Mouse (Mus musculus): ENCODE data around the gene Fbxo6. TPM values are rescaled to one million over a fixed set of nuclear protein-coding genes. Genes with fewer than 3 reads are reported as not detected.

The Fbxo6 gene
- polyA plus RNA-seq, 1 experiment from 2014 or later: 11.4 TPM

DNA sequence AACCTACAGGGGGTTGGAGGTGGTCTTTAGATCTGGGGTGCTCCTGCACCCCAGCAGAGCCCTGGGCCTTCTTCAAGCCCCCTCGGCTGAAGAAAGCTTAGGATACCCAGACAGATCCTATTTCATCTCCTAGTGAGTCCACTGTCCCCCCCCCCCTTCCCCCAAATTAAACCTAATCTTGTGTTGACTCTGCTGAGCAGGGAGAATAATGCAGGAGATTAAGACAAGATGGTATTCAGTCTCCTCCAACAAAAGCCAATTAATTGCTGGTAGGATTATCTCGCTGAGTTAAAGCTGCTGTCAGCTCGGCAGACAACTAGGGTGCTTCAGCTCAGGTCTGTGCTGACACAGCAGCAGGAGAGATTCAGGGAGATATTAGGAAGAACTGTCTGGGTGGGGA, 19.3 kb upstream of the Fbxo6 start:
- no peak overlapping the region for H3K27ac ChIP-seq (replicated peaks)

DNA sequence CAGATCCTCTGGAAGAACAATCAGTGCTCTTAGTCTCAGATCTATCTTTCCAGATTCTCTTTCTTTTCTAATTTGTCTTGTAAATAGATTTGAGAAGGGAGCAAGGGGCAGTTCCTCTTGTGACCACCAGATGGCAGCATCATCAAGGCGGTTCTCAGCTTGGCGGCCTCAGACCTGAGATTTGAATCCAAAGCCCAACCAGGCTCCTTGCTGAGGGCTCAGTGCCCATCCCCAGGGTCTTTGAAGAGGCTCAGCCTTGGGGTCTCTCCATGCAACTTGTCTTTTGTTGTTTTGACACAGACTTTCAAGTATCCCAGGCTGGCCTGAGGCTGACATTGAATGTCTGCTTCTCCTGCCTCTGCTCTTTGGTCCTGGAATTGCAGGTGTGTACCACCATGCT, 18.9 kb upstream of the Fbxo6 start:
- Histone ChIP-seq H3K27ac (replicated peaks) (no peak overlapping the region), H3K36me3 (no peaks in the 10 kb centered on the region), H3K27me3 (ENCODE audit: low read depth, poor library complexity, severe bottlenecking) (peaks cover 95% of the 10 kb centered on the region), H3K4me3 (no peak overlapping the region), H3K9me3 (replicated peaks) (no peaks in the 10 kb centered on the region), H3K4me1 (peaks cover 53% of the 10 kb centered on the region)
- WGBS: 2% methylated on average over 2 of the region's 2 CpGs
- DNase-seq (ENCODE audit: low spot score): peak; percentile 71

More for the DNA sequence above, 19.3 kb upstream of the Fbxo6 start:
- Histone ChIP-seq H3K4me1 (peaks cover 53% of the 10 kb centered on the region), H3K9me3 (replicated peaks) (no peaks in the 10 kb centered on the region), H3K4me3 (no peak overlapping the region), H3K36me3 (no peaks in the 10 kb centered on the region), H3K27me3 (ENCODE audit: low read depth, poor library complexity, severe bottlenecking) (peaks cover 95% of the 10 kb centered on the region)
- 10% methylated on average over 3 of the region's 3 CpGs for WGBS
- no peak for DNase-seq (ENCODE audit: low spot score)

DNA sequence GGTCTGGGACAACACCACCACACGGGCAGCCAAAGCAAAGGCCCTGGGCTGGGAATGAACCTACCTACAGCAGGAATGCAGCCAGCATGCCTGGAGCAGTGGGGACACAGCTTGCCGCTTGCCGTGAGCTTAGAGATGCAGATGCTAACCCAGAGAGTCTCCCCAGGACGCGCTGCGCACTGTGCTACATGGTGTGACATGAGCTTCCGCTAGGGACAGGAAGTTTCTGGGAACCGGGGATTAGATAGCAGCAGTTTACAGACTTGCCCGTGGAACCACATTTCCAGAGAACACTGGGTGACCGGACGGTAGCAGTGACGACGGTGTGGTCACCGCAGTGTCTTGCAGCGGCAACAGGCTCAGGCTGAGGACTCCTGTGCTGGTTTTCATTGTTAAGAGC, 17.6 kb upstream of the Fbxo6 start:
- H3K27ac ChIP-seq (replicated peaks): 0 out of 2 replicates have a peak overlapping the region, but pooled peaks have one; percentile 17
- H3K27me3 ChIP-seq (ENCODE audit: low read depth, poor library complexity, severe bottlenecking): peaks cover 95% of the 10 kb centered on the region
- 26% methylated on average over 15 of the region's 15 CpGs for WGBS
- no peaks in the 10 kb centered on the region for H3K9me3 ChIP-seq (replicated peaks)
- no peaks in the 10 kb centered on the region for H3K36me3 ChIP-seq
- no peak for DNase-seq (ENCODE audit: low spot score)
- no peak overlapping the region for H3K4me3 ChIP-seq
- H3K4me1 ChIP-seq: peaks cover 62% of the 10 kb centered on the region

DNA sequence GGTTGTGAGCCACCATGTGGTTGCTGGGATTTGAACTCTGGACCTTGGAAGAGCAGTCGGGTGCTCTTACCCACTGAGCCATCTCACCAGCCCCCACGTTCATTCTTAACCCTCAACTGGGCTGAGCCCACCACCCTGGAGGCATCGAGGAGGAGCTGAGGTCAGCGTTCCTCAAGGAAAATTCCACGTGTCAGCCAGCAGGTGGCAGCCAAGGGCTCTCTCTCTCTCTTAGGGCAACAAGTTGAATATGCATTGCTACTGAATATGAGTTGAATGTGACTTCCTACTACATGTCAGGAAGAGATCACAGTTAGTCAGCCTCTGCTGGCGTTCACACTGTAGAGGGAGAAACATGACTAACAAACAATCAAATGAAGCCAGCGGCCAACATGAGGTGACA, 16.3 kb upstream of the Fbxo6 start:
- Histone ChIP-seq H3K27me3 (ENCODE audit: low read depth, poor library complexity, severe bottlenecking) (peaks cover 95% of the 10 kb centered on the region), H3K36me3 (no peaks in the 10 kb centered on the region), H3K9me3 (replicated peaks) (no peaks in the 10 kb centered on the region), H3K4me3 (no peak overlapping the region), H3K27ac (replicated peaks) (no peak overlapping the region), H3K4me1 (peaks cover 62% of the 10 kb centered on the region)
- DNase-seq (ENCODE audit: low spot score): peak; percentile 70
- 30% methylated on average over 7 of the region's 7 CpGs for WGBS

DNA sequence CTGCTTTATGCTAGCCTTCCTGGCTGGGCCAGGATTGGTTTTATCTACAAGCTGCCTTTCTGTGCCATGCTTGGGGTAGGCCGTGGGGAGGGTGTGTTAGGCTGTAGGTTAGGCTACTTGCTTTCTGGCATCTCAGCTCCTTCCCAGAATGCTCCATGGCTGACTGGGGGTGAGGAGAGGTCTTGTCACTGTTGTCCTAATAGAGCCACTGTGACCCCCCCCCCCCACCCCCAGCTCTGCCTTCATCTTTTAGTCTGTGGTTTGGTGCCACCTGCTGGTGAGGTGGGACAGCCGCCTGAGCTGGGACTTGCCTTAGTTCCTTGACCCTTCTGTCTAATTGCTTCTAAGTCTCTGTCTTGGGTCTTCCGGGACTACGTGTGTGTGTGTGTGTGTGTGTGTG, 15.0 kb upstream of the Fbxo6 start:
- Histone ChIP-seq H3K9me3 (replicated peaks) (no peaks in the 10 kb centered on the region), H3K27ac (replicated peaks) (no peak overlapping the region; the same call in 1 of the 2 replicates), H3K27me3 (ENCODE audit: low read depth, poor library complexity, severe bottlenecking) (peaks cover 95% of the 10 kb centered on the region), H3K4me3 (peak overlapping the region; percentile 32), H3K36me3 (no peaks in the 10 kb centered on the region), H3K4me1 (peaks cover 56% of the 10 kb centered on the region)
- WGBS: 14% methylated on average over 4 of the region's 4 CpGs
- DNase-seq (ENCODE audit: low spot score): peak; percentile 73

DNA sequence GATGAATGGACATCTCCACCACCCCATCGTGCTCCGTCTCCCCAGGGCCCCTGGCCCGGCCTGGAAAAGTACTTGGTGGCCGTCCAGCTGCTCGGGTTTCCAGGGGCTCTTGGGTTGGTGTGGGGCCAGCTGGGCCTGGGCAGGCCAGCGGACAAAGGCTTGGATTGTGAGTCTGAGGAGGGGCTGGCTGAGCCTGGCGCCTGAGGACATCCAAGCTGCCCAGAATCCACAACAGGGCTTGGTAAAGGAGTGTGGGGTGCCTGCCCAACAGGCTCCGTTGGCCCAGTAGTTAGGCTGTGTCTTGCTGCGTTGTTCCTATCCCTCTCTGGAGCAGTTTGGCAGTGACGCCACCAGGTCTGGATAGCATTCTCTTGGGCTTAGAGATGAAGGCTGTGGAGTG, 14.5 kb upstream of the Fbxo6 start:
- peak; percentile 55 for DNase-seq (ENCODE audit: low spot score)
- H3K4me1 ChIP-seq: peaks cover 56% of the 10 kb centered on the region
- peaks cover 95% of the 10 kb centered on the region for H3K27me3 ChIP-seq (ENCODE audit: low read depth, poor library complexity, severe bottlenecking)
- H3K9me3 ChIP-seq (replicated peaks): no peaks in the 10 kb centered on the region
- peak overlapping the region; percentile 32 for H3K4me3 ChIP-seq
- no peaks in the 10 kb centered on the region for H3K36me3 ChIP-seq
- 8% methylated on average over 10 of the region's 10 CpGs for WGBS
- no peak overlapping the region; the same call in 1 of the 2 replicates for H3K27ac ChIP-seq (replicated peaks)

DNA sequence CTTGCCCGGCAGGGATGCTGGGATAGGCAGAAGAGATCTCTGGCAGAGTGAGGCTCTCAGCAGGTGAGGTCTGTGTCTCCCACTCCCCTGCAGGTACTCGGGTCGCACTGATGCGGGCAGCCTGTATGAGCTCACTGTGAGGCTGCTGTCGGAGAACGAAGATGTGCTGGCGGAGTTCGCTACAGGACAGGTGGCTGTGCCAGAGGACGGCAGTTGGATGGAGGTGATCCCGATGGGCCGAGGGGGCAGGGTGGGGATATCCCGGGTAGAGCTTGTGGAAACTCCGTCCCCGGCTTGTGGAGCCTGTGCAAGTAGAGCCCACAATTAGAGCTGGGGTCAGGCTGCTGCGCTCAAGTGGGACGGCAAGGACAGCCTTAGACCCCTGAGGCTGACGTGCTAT, 13.6 kb upstream of the Fbxo6 start:
- DNase-seq (ENCODE audit: low spot score): no peak
- Histone ChIP-seq H3K4me3 (0 out of 2 replicates have a peak overlapping the region, but pooled peaks have one; percentile 18), H3K9me3 (replicated peaks) (no peaks in the 10 kb centered on the region), H3K4me1 (peaks cover 59% of the 10 kb centered on the region), H3K27ac (replicated peaks) (no peak overlapping the region), H3K27me3 (ENCODE audit: low read depth, poor library complexity, severe bottlenecking) (peaks cover 98% of the 10 kb centered on the region), H3K36me3 (no peaks in the 10 kb centered on the region)
- WGBS: 4% methylated on average over 17 of the region's 17 CpGs

DNA sequence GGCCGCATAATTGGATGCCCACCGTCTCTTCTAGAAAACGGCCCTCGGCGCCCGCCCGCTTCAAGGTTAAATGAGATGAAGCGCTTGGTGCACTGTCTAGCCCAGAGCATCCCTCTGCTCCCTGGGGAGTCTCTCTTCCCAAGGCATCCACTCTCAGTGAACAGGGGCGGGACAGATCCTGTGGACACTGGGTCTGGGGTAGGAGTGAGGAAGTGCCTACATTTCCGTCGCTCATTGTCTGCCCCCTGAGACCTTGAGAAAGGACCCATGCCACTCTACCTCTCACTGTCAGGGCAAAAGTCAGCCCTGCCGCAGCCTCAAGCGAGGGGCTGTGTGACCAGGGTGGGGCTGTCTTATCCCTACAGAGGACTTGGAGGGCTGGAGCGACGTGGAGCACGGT, 12.5 kb upstream of the Fbxo6 start:
- under 1% methylated on average over 16 of the region's 16 CpGs for WGBS
- DNase-seq (ENCODE audit: low spot score): no peak
- Histone ChIP-seq H3K9me3 (replicated peaks) (no peaks in the 10 kb centered on the region), H3K4me1 (peaks cover 64% of the 10 kb centered on the region), H3K27me3 (ENCODE audit: low read depth, poor library complexity, severe bottlenecking) (peaks cover 93% of the 10 kb centered on the region), H3K36me3 (no peaks in the 10 kb centered on the region), H3K4me3 (peak overlapping the region; percentile 49), H3K27ac (replicated peaks) (no peak overlapping the region)

DNA sequence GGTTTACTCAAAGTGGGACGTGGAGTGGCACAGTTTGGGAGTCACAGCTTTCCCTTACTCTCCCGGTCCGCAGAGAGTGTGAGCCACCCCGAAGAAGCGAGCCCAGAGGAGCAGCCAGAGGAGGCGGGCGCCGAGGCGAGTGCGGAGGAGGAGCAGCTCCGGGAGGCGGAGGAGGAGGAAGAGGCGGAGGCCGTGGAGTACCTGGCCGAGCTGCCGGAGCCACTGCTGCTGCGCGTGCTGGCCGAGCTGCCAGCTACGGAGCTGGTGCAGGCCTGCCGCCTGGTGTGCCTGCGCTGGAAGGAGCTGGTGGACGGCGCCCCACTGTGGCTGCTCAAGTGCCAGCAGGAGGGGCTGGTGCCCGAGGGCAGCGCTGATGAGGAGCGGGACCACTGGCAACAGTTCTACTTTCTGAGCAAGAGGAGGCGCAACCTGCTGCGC, 12.1 kb upstream of the Fbxo6 start:
- under 1% methylated on average over 29 of the region's 29 CpGs for WGBS
- H3K27me3 ChIP-seq (ENCODE audit: low read depth, poor library complexity, severe bottlenecking): peaks cover 89% of the 10 kb centered on the region
- peak overlapping the region; percentile 33; the same call in 1 of the 2 replicates for H3K27ac ChIP-seq (replicated peaks)
- no peaks in the 10 kb centered on the region for H3K36me3 ChIP-seq
- H3K4me3 ChIP-seq: peak overlapping the region; percentile 49
- H3K4me1 ChIP-seq: peaks cover 66% of the 10 kb centered on the region
- DNase-seq (ENCODE audit: low spot score): peak; percentile 79
- H3K9me3 ChIP-seq (replicated peaks): no peaks in the 10 kb centered on the region

DNA sequence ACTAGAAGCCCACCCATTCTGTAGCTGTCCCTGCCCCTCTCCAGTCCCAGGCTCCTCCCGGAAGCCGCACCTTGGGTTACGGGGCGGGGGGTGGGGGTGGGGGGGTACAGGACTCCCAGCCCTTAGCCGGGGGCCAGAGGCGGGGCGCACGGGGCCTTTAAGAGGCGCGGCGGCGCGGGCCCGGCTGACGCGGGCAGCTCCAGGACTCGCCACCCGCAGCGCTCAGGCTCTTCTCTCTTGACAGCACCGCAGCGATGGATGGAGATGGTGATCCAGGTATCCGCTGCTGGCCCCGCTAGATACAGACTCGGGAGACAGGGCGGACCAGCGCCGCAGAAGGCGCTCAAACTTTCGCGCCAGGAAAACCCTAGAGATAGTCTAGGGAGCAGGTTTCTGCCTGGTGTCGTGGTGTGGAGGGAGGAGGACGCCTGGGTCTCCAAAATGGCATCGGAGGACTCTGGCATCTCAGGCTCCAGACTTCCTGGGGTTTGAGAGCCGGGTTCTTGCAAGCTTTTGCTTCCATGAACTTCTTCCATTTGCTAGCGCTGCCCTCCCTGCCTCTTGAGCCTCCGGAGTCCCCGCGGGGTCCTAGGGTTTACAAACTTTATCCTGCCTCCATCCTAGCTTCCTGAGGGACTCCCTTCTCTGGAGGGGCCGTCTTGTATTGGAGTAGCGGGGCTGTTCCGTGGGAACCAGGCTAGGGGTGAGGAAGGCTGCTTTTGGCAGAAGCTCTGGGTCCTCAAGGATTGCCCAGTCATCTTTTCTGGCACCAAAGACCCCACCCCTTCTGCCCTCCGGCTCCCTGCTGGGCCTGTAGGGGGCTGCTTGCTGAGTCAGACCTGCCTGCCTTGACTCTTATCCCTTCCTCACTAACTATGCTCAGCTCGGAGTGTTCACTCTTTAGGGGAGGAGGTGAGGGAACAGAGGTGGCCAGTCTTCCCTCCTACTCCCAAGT, 8.8 kb upstream of the Fbxo6 start, which contains the start of the genes Fbxo44 and Fbxo2:
Gene Fbxo44 (minus strand): TSS at position 47 of the 955 bp plus-strand sequence.
Gene Fbxo2 (plus strand): TSS at position 186 of the 955 bp plus-strand sequence.
- no peaks in the 10 kb centered on the region for H3K9me3 ChIP-seq (replicated peaks)
- 1% methylated on average over 43 of the region's 43 CpGs for WGBS
- H3K36me3 ChIP-seq: peaks cover 29% of the 10 kb centered on the region
- H3K27me3 ChIP-seq (ENCODE audit: low read depth, poor library complexity, severe bottlenecking): peaks cover 64% of the 10 kb centered on the region
- DNase-seq (ENCODE audit: low spot score): no peak
- H3K4me3 ChIP-seq: peak within 1 kb of the TSS; percentile 83
- H3K27ac ChIP-seq (replicated peaks): peak within 1 kb of the TSS; percentile 93
- H3K4me1 ChIP-seq: peaks cover 64% of the 10 kb centered on the region

DNA sequence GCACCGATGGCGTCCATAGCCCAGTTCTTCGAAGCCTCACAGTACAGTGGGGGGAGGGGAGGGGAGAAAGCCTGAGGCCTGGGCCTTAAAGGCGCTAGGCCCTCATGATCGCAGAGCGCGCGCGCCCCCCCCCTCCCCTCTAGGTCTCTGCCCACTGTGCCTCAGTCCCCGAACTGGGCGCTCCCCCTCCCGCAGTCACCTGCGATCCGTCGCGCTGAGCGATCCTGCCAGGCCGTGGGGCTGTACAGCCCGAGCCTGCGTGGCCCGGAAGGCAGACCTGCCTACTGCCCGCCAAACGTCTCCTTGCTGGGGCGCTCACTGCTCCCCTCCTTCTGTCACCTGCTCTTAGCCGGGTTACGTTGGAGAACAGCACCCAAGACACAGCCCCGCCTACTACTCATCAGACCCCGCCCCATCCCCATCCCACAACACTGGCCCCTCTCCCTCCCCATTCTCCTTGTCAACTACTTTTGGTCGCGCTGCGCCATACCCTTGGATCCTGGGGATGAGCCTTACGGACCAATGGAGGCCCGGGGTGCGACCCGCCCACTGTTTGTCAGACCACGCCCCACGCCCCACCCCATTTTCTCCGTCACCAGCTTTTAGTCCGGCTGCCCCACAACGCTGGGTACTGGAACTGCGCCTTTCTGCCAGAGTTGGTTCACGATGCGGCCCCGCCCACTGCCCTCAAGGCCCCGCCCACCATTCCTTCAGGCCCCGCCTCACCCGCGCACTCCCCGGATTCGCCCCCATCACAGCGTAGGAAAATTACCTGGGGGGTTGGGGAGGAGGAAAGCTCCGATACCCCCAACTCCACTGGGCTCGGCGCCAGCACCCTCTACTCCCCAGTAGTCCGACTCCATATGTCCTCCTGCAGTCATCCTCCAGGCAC, 7.8 kb upstream of the Fbxo6 start:
- DNase-seq (ENCODE audit: low spot score): peak; percentile 98
- H3K4me1 ChIP-seq: peaks cover 55% of the 10 kb centered on the region
- under 1% methylated on average over 55 of the region's 55 CpGs for WGBS
- peak overlapping the region; percentile 83 for H3K4me3 ChIP-seq
- H3K27ac ChIP-seq (replicated peaks): peak overlapping the region; percentile 93
- no peaks in the 10 kb centered on the region for H3K9me3 ChIP-seq (replicated peaks)
- peaks cover 54% of the 10 kb centered on the region for H3K27me3 ChIP-seq (ENCODE audit: low read depth, poor library complexity, severe bottlenecking)
- H3K36me3 ChIP-seq: peaks cover 38% of the 10 kb centered on the region

All from midbrain, embryonic 10.5 days (tissue).